Mouse (Mus musculus) adrenal gland (tissue): ENCODE measurements around the gene Jak3.

ENCODE experiments used
- intact Hi-C: fragments of 180-260 bp; cut with DNase I; formaldehyde crosslinking; loops from one replicate; pipeline ENCODE4 v1.15.1; 2025
- microRNA-seq, 2 experiments: library from miRNA; unstranded; fragments of <30 nt; microRNA quantifications; one replicate each; pipeline ENCODE4; 2019

The Jak3 gene

DNA sequence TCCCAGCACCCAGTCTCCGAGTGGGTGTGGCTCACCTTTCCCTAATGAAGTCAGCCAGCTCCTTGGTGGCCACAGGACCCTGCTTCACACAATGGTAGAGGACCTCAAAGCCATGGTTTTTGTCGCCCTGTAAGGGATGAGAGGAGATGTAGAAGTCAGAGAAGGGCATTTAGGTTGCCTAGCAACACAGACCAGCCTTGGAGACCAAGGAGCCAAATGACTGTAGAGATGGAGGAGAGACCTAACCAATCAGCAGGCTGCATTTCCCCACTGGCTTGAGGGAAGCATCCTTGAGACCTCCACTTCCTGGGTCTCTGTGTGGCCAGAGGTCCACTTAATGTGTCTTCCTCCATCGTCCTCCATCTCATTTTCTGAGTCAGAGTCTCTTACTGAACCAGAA, 42.2 kb downstream of the Jak3 start:
- intact Hi-C loops = no loop called here

- intact Hi-C loops = no loop called here
These were observed 43.1 kb downstream of the Jak3 start for GRCm38 (mm10) chr8:71719218-71719617.

DNA sequence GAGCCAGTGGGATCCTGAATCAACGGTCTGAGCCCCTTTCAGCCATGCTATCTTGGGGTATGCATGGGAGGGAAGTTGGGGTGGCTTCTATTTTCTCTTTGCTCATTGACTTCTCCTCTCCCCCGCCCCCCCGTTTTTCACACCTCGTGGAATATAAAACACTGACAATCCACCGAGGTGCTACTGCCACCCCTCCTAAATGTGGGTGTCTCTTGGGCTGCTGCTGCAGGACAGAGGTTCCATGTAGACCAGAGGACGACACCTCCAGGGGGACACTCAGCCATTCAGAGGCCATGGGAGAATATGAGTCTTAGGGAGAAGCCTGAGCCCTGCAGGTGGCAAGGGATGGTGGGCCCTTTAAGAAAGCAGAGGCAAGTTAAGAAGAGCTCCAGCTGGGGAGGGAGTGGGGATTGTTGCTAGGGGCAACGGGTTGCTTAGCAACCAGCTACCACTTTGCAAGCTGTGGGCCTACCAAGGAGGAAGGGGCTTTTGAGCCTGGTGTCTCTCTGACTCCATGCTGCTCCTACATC, 43.9 kb downstream of the Jak3 start:
- intact Hi-C loops = no loop called here

GRCm38 (mm10) chr8:71723047-71723551, 47.0 kb downstream of the Jak3 start:
- intact Hi-C loops = no loop called here

- intact Hi-C loops = no loop called here
These were observed 48.3 kb downstream of the Jak3 start for GRCm38 (mm10) chr8:71724389-71724788.

DNA sequence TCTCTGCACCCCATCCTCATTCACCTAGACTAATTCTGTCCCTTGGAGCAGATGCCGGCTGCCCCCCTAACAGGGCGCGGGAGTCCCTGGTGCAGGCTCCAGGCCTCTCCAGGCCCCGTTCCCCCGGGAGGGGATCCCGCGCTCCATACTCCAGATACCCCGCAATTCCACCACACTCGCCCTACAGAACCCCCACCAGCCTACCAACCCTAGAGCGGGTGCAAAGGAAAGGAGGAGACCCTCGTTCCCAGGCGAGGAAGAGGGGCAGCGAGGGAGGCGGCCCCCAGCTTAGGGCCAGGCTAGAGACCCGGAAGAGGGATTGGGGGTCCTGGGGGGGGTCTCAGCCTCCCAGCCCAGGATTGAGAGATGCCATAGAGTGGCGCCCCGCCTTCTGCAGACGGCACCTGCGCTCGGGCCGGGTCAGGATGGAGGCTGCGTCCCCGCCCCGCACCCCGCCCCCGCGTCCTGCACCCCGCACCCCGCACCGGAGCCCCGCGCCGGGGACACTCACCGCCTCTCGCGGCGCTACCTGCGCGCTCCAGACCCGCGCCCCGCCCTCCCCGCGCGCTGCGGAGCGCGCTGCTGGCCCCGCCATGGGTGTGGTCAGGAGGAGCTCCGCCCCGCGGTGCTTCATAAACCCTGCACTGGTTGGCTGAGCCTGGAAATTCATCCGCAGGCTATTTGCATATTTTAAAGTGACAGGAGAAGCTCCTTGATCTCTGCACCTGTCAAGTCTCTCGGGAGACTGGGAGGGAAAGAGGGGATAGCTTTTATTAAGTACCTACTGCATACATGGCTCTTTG, 49.2 kb downstream of the Jak3 start, which contains the start of gene Fcho1:
Gene Fcho1, minus strand, starts transcription at position 595 of the 803 bp plus-strand sequence.
- intact Hi-C loops = no loop called here

DNA sequence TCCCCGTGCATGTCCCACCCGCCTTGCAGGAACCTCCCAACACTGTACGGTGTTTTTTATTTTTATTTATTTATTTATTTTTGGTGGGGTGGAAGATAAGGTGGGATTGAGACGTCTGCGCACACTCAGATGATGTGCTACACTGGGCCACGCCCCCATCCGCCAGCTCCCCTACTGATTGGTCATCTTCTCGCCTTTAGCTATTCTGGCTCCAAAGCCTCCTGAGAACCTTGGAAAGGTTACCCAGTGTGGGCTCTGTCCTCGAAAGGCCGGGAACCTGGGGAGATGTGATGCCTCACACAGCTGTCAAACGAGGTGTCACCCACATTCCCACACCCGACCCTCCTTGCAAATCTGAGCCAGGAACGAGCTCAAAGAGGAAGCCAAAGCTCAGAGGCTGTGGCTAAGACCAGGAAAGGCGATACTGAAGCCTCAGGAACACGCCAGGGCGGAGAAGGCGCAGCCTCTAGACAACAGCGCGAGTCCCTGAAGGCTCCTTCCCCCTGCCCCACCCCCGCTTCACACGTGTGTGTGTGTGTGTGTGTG, 52.2 kb downstream of the Jak3 start:
- intact Hi-C loops = no loop called here

DNA sequence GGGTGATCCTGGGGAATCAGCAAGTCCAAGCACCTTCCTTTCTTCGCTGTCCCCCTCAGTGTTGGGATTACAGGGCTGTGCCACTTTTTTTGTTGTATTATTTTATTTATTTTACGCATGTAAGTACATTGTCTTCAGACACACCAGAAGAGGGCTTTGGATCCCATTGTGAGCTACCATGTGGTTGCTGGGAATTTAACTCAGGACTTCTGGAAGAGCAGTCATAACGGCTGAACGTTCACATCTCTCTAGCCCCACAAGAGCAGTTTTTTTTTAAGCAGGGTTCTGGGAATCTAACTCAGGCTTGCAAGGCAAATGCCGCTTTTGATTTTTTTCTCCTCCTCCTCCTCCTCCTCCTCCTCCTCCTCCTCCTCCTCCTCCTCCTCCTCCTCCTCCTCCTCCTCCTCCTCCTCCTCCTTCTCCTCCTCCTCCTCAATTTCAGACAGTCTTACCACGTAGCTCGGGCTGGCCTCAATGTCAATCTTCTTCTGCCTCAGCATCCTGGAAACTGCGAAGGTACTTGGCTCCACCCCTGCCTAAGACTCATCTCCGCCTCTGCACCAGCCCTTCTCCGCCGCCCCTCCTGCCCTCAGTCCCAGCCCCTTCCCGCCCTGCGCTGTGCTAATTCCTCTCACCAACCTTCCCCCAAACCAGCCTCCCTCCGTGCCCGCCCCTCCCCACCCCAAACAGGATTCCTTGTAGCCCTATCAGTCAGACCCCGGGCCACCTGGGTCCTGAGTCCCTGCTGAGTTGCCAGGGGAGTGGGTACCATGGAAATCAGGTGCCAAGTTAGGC, 52.9 kb downstream of the Jak3 start:
- intact Hi-C loops = no loop called here

- intact Hi-C loops = no loop called here
These were observed 55.6 kb downstream of the Jak3 start for GRCm38 (mm10) chr8:71731652-71732230.

DNA sequence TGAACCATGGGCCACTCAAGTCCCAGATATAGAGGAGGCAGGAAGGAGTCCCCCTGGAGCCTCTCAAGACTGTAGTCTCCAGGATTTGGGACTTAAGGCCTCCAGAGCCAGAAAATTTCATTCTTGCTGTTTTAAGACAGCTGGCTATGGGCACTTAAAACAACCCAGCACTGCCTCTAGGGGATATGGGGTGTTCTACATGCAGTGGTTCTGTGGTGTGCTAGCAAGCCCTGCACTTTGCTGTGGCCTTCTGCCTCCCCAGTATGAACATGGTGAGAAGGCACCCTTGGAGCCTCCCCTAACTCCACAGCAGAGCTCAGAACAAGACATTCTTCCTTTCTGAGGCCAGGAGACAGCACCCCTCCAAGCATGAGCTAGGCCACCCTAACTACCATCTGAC, 62.2 kb downstream of the Jak3 start:
- intact Hi-C loops = loop anchor here (5.0 kb wide), 1 partner anchor 456 kb away; no protein-coding TSS in a partner anchor

Small RNA genes lying within 50 kb of the gene (microRNA-seq; reads per million reads assigned to microRNA genes)
- 0.69 to 1.1 reads per million in 2 experiments for gene Mir6769b
